Mouse (Mus musculus) C2C12 (cell line): ENCODE data around the gene Frmd4a.

Source experiments
- CEBPB ChIP-seq: IDR thresholded peaks from one replicate; pipeline ENCODE4 v1.6.1; 2011; ENCODE audit warnings: low read depth, mild to moderate bottlenecking, control low read depth, moderate library complexity
- CTCF ChIP-seq: IDR thresholded peaks from one replicate; pipeline ENCODE4 v1.5.1; 2011; ENCODE audit not compliant: control insufficient read depth, insufficient read depth, insufficient read length
- FOSL1 ChIP-seq: IDR thresholded peaks from one replicate; pipeline ENCODE4 v1.8.0; 2011; ENCODE audit warnings: mild to moderate bottlenecking, low read length; ENCODE audit not compliant: poor library complexity, insufficient read depth, severe bottlenecking
- MAX ChIP-seq: IDR thresholded peaks from one replicate; pipeline ENCODE4 v1.6.1; 2011; ENCODE audit warnings: mild to moderate bottlenecking, control low read depth
- MYOD1 ChIP-seq: IDR thresholded peaks from one replicate; pipeline ENCODE4 v1.6.1; 2011; ENCODE audit warnings: low read depth; ENCODE audit not compliant: control insufficient read depth, insufficient read length
- MYOG ChIP-seq: IDR thresholded peaks from one replicate; pipeline ENCODE4 v1.6.1; 2011; ENCODE audit not compliant: control insufficient read depth, insufficient read length; ENCODE audit errors: extremely low read depth
- USF1 ChIP-seq: IDR thresholded peaks from one replicate; pipeline ENCODE4 v1.6.1; 2011; ENCODE audit warnings: low read depth, mild to moderate bottlenecking, control low read depth, moderate library complexity

DNA sequence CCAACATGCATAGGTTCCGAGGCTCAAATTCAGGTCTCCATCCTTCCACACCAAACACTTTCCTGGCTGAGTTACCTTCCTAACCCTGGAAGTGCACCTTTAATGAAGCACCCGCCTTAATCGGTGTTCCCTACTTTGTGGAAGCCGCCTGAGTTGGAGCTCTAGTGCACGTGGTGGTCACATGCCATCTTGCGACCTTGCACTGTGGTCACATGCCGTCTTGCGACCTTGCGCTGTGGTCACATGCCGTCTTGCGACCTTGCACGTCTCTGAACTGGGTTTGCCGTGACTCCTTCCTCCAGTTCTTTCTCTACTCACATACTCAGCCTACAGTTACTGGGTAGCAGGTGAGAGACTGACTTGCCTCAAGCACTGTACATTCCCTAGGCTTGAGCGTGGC lies 531.8 kb downstream of the Frmd4a start:
- no peak for TF ChIP-seq CTCF
- no peak for TF ChIP-seq USF1
- TF ChIP-seq MYOD1, result no peak
- TF ChIP-seq CEBPB, result no peak
- TF ChIP-seq FOSL1, result no peak
- no peak for TF ChIP-seq MAX
- TF ChIP-seq MYOG, result no peak
